Mouse (Mus musculus) lung, postnatal 14 days (tissue): ENCODE data around the gene Slc5a1.

Experiments used
- DNase-seq: peaks from one replicate; pipeline ENCODE4 v3.0.0; 2021

The Slc5a1 gene

DNA sequence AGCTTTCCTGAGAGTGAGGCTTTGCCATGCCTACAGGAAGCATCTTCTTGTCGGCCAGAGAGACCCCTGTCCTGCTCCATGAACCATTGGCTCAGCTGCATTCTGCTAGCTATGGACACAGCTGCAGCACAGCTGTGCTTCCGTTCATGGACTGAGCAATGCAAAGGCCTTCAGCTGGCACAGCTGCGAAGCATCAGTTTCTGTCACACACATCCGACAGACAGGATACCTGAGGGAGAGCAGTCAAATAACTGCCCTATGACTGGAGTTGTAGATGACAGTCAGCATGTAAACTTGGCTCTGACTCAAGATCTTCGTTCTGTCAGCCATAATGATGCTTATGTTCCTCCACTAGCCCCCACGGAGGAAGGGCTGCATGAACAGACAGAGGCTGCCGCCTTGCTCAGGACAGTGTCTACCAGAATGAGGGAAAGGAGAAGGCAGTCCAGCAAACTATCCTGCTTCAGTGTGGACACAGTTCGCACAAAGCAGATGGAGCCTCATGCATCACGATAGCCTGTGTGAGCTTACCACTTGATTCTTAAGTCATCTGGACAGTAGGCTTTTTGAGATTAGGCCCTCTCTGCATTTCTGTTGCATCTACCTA lies 91.3 kb downstream of the Slc5a1 start:
- no peak for DNase-seq

DNA sequence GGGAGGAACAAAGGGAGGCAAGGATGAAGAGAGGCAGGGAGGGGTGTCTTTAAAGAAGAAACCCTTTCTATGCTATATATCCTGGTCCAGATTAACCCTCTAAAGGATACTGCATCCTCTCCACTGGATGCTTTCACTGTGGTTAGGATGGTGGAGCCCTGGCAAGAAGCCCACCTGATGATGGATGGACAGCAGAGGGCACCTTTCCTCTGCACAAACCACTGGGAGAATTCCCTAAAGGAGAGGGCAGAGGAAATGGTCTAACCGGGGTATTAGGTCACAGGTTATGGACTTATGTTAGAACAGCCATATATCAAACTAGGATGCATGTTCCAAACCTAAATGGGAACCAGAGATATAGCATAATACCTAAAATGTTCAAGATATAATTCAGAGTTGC lies 96.1 kb downstream of the Slc5a1 start:
- no peak for DNase-seq

DNA sequence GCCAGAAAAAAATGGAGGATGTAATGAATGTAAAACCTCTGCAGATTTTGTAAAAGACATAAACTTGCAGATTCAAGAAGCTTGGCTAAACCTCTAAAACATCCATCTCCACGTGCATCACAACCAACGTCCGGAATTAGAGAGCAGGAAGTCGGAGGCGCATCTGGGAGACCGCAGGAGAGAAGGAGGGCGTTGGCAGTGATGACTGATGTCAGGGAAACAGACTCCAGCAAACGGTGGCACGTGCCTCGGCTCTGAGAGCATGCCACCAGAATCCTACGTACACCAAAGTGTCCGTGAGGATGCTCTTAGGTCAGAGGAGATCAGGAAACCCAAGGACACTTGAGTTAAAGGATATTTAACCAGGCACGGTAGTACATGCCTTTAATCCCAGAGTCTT lies 97.7 kb downstream of the Slc5a1 start:
- DNase-seq = no peak

DNA sequence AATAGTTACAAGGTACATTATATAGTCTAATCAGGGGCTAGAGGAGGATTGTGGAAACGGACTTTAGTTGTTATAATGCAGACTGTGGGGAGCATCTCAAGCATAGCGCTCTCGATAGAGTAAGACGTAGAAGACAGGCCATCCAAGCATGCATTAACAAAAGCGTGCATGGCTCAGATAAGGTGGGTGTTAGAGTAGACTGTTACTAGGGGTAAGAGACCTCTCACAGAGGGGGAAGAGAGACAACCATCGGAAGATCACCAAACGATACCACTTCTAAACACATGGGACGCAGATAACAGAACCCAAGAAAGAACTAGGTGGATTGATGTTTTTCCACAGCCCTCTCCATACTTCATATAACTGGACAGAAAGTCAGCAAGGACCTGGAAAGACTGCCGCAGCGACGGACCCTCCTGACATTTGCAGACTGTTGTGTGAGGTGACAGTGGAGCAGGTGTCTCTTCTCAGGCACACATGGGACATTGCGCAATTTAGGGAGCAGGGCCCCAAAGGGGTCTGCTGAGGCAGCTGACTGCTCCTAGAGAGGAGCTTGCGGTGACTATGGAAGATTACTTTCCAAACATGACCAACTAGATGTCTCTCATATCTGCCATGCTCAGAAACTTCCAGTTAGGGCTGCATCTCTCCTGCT lies 98.6 kb downstream of the Slc5a1 start:
- DNase-seq = no peak

DNA sequence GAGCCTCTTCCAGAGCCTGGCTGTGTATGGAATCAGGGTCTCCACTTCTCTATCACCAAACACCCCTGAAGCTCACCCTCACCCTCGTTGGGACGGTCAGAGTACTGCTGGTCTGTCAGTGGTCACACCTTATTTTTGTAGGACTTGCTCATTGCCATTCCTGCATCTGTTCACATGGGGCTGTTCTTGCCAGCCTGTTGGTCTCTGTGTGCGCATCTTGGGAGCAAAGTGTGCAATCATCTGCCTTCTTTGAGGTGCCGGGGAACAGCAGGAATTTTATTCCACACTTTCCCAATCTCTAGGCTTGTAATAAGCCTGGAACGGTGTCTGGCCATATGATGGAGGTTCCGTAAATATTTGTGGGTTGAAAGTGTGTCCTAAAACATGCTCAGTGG lies 99.1 kb downstream of the Slc5a1 start:
- no peak for DNase-seq

DNA sequence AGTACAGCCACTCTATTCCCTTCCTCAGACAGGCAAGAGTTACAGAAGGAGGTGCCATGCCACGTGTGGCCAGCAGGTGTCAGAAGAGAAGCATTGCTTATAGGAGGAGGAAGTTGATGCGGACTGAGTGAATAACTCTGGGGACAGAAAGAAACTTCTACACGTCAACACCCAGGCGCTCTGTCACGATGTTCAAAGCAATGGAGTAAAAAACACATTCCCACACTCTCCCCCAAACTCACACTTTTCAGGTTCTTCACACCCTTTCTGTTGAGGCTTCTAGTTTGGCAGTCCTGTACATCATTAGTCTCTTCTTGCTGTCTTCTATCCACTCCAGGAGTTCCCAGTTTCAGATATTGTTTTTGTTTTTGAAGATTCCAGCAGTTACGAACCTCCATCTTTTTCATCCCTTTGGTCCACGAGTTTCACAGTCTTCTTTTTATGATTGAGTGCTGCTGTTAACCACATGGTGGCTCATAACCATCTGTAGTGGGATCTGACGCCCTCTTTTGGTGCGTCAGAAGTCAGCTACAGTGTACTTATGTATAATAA lies 99.7 kb downstream of the Slc5a1 start:
- DNase-seq = peak; percentile 89

- DNase-seq = no peak
These were observed 100.3 kb downstream of the Slc5a1 start for GRCm38 (mm10) chr5:33204284-33204683.

- DNase-seq = no peak
These were observed 102.3 kb downstream of the Slc5a1 start for GRCm38 (mm10) chr5:33206328-33206727.

DNA sequence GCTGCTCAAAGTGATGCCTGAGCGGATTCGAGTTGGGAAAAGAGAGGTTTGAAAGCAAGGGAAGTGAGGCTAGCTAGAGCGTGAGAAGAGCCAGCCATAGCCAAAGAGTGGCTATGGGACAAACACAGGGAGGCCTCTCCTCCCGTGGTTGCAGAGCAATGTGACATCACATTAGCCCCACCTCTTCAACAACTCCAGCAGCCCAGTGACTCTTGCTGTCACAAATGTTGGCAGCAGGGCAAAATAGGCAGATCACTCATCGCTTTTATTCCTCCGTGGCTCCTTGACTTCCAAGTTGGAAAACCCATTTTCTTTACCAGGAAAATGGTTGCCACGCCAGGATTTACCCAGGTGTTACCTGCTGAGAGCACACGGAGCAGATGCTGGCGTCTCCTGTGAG lies 103.1 kb downstream of the Slc5a1 start:
- no peak for DNase-seq

DNA sequence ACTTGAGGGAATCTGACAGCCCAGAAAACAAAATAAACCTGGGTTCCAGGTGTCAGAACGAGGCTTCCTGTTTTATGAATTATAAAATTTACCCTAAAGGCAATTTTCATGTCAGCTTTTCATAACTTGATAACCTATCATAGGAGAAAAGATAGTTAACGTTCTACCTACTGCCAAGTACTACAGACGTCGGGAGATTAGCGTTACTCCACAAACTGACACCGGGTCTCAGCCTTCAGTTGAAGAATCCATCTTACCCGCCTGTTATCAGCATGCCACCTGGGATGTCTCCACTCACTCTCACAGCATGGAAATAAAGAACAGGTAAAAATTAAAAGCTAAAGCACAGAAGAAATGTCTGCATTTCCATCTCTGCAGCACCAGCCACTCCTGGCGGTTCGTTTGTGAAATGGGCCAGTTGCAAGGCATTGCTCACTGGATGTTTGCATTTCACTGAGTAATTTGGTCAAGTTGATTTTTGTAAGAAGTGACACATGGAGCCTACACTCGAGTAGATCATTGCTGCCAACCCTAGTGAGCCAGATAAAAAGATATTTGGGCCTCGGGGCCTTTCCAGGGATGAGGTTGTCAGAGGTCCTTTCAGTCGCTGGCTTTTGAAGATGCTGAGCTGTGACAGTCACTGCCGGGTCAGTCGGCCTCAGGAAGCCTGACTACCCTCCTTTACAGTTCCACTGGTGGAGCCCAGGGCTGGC lies 104.7 kb downstream of the Slc5a1 start:
- DNase-seq = no peak

- no peak for DNase-seq
These were observed 106.5 kb downstream of the Slc5a1 start for GRCm38 (mm10) chr5:33210515-33210914.

GRCm38 (mm10) chr5:33211254-33211653 lies 107.2 kb downstream of the Slc5a1 start:
- DNase-seq = no peak
